Mouse (Mus musculus) adrenal gland (tissue): ENCODE measurements around the gene Epha3.

Experiments used
- intact Hi-C: fragments of 180-260 bp; cut with DNase I; formaldehyde crosslinking; loops from one replicate; pipeline ENCODE4 v1.15.1; 2025

Epha3 gene

DNA sequence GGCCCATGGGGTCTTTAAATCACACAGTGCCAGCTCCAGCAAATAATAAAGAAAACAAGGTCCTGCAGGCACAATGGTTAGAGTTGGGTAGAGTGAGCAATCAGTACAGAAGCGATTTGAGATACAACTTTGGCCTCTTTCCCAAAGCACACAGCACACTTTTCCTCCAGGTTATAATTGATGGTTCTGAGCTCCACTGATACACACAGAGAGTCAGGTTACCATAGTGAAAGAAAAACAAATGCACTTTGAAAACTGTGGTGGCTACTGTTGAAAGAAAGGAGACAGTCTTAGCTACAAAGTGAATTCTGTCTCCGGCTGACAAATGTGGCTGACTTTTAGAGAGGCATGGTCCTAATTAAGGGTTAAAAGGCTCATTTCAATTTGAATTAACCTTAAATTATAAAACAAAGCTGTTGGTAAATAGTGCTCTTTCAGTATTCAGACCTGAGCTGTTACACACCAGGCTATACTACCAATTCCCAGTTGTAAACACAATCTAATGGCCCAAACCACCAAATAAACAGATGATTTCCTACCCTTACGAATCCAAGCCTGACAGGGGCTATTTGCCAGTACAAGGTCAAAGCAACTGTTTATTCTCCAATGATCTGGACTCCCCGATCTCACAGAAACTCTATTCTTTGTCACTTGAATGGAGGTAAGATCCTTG is 205.5 kb downstream of the Epha3 start:
- intact Hi-C loops: no loop called here

DNA sequence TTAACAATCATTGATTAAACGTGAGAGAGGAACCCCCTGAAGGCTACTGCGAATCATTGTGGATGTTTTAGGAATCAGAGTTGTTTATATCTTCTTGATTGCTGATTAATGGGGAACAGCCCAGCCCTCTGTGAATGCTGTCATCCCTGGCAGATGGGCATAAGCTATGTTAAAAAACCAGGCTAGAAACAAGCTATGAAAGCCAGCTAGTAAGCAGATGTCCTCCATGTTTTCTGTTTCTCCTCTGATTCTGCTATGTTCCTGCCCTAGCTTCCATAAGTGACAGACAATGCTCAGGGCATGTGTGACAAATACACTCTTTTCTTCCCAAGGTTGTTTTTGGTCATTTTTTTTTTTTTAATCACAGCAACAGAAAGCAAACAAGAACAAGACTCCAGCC is 206.2 kb downstream of the Epha3 start:
- intact Hi-C loops: no loop called here

DNA sequence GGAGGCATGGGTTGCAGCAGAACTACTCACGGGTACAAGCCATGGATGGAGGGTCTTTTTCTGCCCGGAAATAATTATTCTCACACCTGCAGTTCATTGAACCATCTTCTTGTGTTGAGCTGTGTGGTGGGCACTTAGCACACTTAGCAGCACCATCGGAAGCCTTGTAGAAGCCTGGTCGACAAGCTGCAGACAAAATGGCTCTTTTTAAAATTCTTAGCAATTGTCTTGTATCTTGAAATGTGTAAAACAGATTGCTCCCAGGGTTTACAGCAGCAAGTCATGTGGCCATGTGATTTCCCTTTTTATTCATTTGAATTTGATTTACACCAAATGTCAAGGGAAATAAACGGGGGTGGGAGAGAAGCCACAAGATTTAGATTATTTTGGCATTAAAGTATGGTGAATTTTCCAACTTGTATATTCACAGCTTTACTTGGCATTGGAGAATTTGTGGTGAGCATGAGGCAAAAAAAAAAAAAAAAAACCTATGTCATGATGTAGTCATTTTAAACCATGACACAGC is 210.5 kb downstream of the Epha3 start:
- intact Hi-C loops: no loop called here

DNA sequence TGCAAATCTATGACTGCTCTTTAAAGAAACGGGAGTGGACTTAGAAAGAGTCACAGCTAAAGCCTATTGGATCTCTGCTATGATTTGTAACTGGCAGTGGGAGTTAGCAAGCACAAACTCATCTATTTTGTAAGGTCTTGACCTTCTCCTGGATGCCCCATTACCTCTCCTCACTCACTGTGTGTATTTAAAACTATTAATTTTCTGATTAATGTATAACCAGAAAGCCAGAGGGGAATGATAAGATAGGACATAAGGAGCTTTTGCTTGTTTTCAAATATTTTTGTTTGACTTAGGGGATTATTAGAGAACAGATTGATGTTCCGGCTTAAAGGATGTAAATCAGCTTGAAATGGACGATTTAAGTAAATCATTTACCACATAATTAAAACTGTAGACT is 213.2 kb downstream of the Epha3 start:
- intact Hi-C loops: no loop called here

DNA sequence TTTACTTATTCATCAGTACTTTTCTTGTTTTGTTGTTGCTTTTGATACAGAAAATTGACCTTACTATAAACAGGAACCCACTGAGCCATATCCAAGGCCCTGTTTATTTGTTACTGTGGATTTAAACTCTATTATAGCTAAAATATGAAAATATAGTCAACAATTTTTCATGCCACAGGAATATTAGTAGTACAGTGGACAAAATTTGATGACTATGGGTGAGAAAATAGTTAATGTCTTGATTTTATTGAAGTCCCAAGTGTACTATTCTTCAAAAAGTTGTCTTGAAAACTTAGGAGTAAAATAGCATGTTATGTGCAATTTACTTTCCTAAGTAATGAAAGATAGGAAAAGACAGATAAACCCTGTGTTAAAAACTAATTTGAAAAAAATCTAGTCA is 217.4 kb downstream of the Epha3 start:
- intact Hi-C loops: no loop called here

DNA sequence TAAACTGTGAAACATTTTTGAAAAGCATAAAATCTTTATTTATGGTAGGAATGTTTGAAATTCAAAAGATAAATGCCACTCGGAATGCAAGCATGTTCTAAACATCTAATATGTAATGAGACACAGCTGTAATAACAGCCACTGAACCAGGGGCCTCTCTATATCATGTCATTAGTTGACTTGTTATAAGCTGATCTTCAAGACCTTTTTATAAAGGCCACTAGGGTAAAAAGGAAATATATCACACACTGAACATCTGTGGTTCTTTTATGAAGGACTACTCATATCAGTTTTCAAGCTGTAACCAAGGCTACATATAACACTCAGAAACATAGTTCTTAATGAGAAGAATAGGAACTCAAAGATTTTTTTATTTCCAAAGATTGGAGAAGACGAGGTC is 221.3 kb downstream of the Epha3 start:
- intact Hi-C loops: no loop called here

- intact Hi-C loops: no loop called here
Measured at GRCm38 (mm10) chr16:63641603-63642002, 222.4 kb downstream of the Epha3 start.

DNA sequence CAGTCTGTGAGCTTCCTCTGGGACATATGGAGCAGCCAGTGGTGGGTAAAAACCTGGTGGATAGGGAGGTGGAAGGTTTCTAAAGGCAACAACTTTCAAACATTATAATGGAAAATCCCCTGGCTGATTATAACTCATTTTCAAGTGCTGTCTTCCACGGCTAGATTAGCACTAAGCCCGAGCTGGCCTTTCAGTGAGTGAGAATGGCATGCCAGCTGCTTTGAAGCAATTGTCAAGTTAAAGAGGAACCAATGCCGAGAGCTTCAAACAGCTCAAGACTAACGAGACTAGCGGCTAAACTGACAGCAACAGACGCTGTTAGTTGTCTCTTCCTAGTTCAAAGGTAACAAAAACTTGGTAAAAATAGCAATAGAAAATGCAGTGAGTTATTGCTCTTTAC is 225.3 kb downstream of the Epha3 start:
- intact Hi-C loops: no loop called here

GRCm38 (mm10) chr16:63633748-63634166 is 230.2 kb downstream of the Epha3 start:
- intact Hi-C loops: no loop called here

- intact Hi-C loops: no loop called here
Measured at GRCm38 (mm10) chr16:63625229-63625628, 238.7 kb downstream of the Epha3 start.

DNA sequence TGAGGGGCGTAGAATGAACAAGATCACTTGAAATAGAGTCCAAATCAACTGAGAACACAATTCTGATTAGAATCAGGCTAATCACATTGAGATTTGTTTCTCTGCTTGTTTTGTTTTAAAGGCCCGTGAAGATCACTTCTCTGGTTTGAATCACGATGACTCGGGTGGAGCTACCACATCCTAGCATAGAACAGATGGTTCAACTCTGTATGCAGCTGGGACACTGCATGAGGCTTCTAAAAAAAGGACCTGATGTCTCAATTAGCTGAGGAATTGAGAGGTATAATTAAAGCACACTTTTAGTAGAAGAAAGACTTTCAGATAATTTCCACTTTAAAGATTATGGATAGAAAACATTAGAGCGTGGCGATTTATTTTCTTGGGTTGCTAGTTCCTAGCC is 242.1 kb downstream of the Epha3 start:
- intact Hi-C loops: no loop called here

DNA sequence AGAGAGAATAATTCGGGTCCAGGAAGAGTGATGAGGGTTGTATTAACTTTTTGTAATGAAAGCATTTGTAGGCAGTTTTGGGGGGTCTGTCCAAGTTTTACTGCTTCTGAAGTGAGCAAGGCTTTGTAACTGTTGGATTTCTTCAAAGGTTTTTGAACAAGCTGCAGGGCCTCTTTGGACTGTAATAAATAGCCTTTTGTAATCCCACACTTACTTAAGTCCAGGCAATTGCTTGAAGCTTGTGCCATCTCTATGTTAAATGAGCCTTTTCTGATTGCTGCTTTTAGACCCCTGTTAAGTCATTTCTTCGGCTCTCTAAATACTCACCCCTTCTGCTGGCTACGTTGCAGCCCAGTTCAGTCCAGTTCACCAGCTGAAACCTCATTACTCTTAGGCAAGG is 248.6 kb downstream of the Epha3 start:
- intact Hi-C loops: no loop called here

DNA sequence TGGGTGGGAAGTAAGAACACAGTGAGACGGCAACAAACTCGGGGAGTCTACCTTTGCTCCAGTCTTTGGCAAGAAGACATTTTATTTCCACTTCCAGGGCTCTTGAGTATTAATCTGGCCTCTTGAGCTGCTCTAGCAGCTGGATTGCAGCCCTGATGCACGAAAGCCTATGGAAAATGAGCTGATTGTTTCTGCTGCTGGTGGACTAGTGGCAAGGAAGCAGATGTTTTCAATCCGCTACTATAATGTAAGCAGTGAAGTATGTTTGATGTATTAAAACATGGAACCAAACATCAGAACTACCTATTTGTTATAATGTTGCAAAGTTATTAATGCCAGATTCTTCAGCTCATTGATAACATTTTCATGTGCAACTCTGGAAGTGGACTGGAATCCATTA is 251.0 kb downstream of the Epha3 start:
- intact Hi-C loops: no loop called here

DNA sequence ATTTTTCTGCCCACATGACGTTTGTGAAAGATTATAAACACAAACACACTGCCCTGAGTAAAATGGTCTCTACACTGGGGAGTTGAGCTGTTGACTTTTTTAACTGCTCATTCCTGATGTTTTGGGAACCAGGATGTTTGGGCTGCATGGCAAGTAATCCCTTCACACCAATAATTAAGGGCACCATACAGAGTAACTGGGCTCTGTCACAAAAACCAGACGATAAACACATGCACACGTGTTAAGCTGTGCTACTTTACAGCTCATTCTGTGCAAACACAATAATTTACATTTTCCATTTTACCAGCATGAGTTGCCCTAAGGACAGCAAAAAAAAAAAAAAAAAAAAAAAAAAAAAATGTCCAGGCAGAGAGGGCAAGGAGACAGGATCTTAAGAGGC is 263.7 kb downstream of the Epha3 start:
- intact Hi-C loops: no loop called here

DNA sequence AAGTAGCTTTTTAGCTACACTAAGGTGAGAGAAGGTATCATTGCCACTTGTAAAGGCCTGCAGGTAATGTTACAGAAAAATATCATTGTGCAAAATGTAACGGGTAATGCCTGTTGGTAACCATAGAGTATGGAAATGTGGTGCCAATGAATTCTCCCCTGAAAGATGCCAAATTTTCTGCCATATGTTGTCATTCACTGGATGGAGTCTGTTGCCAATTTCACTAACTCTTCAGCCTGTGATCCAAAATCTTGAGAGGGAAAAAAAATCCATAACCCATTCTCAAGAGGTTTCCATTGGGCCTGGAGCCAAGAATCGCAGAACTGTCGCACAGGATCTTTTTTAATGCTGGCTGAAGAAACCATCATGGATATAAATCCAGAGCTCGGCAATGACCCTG is 269.3 kb downstream of the Epha3 start:
- intact Hi-C loops: no loop called here

- intact Hi-C loops: no loop called here
Measured at GRCm38 (mm10) chr16:63569746-63570145, 294.2 kb downstream of the Epha3 start.

DNA sequence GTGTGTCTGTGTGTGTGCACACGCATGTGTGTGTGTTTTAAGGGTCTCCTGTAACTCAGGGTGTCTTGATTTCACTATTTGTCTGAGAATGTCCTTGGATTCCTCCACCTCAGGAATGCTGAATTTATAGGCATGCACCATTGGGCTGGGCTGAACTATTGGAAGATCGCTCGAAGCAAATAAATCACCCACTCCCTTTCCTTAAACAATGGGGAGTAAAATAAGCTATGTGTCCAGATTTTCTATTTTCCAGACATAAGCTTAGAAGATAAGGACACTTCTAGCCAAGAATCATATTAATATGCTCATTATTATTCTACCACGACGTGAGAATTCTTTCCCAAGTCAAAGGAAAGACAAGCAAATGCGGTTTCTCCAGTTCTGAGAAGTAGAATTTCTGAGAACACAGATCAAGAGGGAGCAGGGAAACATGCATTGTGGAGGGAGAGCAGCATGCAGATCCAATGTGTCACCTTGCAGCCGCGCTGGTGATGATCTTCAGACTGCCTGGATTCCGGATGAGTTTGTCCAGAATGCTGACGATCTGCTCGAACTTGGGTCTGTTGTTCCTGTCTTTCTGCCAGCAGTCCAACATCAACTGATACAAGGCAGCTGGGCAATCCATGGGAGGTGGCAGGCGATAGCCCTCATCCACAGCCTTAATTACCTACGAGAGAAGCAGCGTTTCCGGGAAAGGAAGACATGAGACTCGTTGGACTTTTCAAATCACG is 297.7 kb downstream of the Epha3 start:
- intact Hi-C loops: no loop called here

- intact Hi-C loops: no loop called here
Measured at GRCm38 (mm10) chr16:63556410-63557146, 307.4 kb downstream of the Epha3 start.

- intact Hi-C loops: no loop called here
Measured at GRCm38 (mm10) chr16:63552531-63552930, 311.4 kb downstream of the Epha3 start.

DNA sequence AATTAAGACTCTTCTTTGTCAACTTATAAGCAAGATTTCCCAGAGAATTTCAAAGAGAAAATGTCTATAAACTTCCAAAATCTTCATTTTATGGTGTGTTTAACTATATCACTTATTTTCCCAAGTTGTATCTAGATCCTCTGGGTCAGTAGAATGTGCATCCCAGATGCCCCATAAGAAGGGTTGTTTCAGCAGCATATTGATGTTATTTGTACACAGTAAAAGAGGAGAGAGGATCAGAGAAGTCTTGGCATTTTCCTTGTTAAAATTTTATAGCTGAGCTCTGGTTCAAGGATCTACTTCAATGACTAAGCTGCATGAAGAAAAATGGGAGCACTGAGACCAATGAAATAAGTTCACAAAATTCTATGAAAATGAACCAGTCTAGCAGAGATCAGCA is 324.5 kb downstream of the Epha3 start:
- intact Hi-C loops: no loop called here

DNA sequence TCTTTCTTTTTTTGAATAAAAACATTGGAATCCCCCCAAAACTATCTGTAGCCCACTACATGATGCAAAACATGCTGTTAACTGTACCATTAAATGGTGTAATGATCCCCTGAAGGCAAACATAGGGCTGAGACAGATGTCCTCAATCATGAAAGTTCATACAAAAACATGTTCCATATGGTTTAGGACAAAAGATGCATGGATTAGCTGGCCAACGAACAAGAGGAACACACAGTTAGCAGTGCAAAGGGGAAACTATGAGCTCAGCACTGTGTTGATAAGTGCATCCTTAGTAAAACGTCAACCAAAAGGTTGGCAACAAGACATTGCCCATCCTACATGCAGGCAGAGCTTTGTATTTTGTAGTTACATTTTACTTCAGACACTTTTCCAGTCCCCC is 335.2 kb downstream of the Epha3 start:
- intact Hi-C loops: no loop called here

DNA sequence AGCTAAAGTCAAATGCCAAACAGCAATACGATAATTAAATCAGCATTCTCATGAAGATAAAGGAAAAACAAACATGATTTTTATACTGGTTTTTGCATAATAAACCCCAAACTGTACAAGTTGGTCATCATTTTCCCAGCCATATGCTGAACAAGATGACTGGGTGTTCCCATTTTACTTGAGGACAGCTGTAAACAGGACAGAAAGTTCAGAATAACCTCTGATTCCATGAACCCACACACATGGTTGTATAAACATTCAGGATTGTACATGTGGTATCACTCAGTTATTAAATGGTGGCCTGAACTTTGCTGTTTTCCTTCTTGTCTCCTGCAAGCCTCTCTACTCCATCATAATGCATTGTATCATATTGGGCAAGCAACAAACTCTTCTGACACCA is 346.3 kb downstream of the Epha3 start:
- intact Hi-C loops: no loop called here
